Mouse (Mus musculus) kidney, adult 11 months (tissue): Measurements from ENCODE around the gene Zdhhc18.

Source experiments
- DNase-seq: peaks from one replicate; pipeline ENCODE4 v3.0.0; 2022

Gene Zdhhc18

GRCm38 (mm10) chr4:133629191-133629590 is 20.8 kb downstream of the Zdhhc18 start:
- no peak for DNase-seq

DNA sequence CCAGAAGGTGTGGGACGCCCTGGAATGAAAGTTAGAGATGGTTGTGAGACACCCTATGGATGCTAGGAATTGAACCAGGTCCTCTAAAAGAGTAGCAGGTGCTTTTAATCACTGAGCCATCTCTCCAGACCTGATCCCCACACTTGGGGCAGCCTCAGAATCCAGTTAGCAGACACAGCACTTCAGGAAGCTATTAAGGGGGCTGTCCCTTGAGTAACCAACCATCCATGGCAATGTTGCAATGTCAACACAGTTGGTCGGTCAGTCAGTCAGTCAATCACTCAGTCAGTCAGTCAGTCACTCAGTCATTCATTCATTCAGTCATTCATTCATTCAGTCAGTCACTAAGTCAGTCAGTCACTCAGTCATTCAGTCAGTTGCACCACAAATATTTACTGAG is 21.4 kb downstream of the Zdhhc18 start:
- DNase-seq: no peak

- no peak for DNase-seq
Observed at GRCm38 (mm10) chr4:133627039-133627438, 22.9 kb downstream of the Zdhhc18 start.

DNA sequence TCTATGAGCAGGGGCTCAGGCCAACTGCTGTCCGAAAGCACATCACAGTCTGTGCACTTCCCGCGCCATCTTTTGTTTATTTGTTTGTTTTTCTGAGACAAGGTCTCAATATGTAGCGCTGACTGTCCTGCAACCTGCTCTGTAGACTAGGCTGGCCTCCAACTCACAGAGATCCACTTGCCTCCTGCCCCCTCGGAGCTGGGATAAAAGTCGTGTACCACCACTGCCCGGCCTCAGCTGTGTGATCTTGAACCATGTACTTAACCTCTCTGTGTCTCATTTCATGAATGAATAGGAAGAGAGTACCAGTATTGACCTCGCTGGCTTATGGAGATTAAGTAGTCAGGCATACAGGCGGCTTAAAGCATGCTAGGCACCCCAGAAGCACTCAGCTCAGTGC is 23.3 kb downstream of the Zdhhc18 start:
- DNase-seq: no peak

DNA sequence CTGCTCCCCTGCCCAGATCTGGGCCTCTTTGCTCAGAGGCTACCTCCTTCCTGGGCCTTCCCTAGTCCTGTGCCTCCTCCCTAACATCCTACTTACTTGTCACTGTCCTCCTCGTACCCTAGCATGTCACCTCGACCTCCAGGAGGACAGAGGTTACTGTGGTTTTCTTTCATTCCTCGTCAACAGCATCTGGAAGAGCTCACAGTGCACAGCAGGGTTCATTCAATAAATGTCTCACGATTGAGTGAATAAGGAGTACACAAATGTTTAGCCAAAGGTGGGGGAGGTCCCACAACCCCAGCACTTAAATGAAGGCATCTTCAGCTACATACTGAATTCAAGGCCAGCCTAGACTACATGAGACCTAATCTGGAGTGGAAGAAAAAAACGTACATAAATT is 23.7 kb downstream of the Zdhhc18 start:
- DNase-seq: no peak

DNA sequence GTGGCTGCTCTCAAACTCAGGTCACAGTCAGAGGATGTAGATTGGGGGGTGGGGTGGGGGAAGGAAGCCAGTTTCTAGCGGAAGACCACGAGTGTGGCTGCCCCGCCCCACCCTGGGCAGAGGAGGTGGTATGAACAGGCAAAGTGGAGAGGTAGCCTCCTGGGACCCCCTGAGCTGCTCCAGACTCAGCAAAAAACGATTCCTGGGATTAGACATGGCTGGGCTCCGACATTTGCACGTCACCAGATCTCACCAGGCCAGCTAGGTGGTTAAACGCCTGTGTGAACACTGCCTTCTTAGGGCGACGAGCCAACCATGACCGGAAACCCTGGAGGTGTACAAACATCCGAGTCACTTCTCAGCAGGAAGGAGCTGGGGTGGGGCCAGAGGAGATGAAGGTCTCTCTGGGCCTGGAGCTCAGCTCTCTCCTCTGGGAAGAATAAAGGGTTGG is 24.3 kb downstream of the Zdhhc18 start:
- DNase-seq: peak; percentile 78

DNA sequence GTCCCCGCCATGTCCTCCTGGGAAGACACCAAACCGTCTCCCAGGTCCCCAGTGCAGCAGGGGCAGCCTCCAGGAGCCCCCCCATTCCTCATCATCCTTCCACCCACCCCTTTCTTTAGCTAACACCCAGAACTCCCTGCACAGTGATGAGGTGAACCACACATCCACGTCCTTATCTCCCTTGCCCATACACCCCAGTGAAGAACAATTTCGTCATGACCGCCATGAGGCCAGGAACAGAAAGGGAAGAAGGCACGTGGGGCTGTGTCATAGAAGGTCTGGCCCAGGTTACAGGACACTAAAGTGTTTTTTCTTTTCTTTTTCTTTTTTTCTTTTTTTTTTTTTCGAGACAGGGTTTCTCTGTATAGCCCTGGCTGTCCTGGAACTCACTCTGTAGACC is 25.1 kb downstream of the Zdhhc18 start:
- DNase-seq: no peak

DNA sequence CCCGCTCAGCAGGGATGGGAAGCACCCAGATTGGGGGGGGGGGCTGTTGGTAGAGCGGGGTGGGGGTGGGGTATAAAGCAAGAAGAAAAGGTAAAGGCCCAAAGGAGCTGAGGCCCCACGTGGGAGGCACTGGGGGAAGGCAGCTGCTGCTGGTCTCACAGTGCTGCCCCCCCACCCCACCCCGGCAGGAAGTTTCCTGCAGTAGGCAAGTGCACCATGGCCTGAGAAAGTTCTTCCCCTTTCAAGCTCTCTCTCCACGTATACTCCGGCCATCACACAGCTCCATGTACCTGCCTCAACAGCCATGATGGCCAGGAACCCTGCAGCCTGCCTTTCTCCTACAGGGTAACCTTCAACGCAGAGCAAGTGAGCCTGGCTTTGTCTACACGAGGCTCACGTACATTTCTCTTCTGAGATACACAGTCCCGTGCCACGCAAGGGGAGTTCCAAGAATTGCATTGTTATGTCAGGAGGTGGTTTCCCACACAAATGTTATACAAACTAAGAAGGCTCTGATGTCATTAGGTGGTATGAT is 27.7 kb downstream of the Zdhhc18 start:
- no peak for DNase-seq

DNA sequence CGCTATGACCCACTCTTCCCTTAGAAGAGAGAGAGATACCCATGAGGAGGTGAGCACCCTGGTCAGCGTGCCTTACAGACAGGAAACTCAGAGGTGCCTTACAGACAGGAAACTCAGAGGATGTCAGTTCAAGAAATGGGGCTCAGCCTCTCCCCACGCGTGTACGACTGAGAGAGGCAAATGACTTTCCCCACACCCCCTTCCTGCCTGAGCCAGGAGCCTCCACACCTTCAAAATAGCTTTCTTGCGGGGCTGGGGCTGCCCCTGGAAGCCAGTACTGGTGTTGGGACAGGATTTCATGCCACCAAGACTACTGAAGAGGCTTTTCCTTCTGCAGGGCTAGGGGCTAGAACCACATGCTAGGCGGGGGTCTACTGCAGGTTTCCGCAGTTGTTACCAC is 29.3 kb downstream of the Zdhhc18 start:
- DNase-seq: no peak

DNA sequence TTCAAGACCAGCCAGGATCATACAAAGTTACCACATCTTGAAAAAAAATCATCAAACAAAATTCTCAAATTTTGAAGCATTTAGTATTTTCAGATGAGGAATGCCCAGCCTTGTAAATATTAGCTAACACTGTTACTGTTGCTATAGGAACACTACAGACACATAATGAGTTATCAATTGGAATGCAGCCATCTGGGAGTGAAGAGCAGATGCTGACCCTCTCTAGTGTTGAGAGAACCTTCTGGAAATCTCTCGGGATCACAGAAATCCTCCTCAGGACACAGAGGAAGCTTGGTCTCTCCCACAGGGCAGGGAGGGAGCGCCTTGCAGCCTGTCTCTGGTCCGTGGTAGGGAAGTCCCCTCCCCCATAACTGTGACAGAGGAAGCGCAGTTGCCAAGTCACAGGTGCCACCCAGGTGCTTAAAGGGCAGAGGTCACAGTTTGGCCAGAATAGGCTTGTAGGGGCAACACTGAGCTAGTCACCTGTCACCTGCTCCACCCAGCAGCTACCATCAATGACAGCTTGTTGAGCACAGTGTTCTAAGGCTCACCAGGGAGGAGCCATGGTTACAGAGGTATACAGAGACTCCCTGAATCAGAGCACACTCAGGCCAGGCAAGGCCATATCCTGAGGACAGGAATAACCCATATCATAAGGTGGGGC is 30.3 kb downstream of the Zdhhc18 start:
- DNase-seq: no peak

DNA sequence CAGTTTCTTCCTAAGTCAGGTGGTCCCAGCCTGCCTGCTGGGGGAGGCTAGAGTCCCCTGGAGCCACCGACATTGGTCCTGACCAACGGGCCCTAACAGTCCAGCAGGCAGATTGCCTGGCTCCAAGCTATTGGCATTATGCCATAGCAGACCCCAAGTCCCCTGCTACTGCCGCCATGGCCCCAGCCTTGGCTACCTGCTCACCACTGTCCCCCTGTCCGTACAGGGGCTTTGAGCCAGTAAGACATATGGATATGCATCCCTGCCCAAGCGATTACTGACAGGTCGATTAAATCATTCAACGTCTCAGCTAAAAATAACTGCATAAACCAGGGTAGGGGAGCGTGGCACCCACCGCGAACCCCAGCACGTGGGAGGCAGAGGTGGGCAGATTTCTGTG is 32.0 kb downstream of the Zdhhc18 start:
- DNase-seq: no peak

GRCm38 (mm10) chr4:133615416-133615815 is 34.5 kb downstream of the Zdhhc18 start:
- DNase-seq: peak; percentile 30

GRCm38 (mm10) chr4:133614274-133614761 is 35.6 kb downstream of the Zdhhc18 start:
- DNase-seq: no peak

GRCm38 (mm10) chr4:133613867-133614266 is 36.1 kb downstream of the Zdhhc18 start:
- no peak for DNase-seq

GRCm38 (mm10) chr4:133613026-133613425 is 36.9 kb downstream of the Zdhhc18 start:
- no peak for DNase-seq

DNA sequence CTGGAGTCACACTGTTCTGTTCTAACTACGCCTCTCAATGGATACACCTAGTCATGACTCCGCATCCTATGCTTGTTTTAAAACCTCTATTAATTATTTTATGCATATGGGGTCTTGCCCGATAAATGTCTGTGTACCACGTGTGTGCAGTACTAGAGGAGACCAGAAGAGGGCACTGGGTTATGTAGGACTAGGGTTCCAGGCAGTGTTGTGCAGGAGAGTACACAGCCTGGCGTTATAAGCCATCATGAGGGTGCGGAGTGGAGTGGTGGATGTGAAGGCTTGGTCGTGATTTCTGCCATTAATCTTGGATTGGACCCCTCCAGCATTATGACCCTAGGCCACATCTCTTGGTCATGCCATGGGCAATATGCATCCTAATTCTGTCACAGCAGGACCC is 37.5 kb downstream of the Zdhhc18 start:
- no peak for DNase-seq

- no peak for DNase-seq
Observed at GRCm38 (mm10) chr4:133611815-133612214, 38.1 kb downstream of the Zdhhc18 start.

DNA sequence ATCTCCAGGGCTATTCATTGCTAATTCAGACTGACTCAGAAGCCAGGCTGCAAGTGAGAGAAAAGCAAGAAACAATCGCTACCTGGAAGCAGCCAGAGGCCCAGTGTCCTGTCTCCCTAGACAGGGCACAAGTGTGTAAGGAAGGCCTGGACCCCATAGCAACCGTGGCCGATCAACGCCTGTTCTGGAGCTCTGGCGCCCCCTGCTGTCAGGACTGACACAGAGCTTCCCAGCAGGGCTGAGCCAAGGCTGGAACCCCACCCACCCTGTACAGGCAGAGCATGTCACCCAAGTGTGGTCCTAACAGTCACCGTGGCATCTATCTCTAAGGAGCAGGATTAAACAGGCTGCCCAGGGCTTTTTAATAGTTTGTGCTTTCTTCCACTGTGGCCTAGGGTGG is 40.2 kb downstream of the Zdhhc18 start:
- peak; percentile 72 for DNase-seq

DNA sequence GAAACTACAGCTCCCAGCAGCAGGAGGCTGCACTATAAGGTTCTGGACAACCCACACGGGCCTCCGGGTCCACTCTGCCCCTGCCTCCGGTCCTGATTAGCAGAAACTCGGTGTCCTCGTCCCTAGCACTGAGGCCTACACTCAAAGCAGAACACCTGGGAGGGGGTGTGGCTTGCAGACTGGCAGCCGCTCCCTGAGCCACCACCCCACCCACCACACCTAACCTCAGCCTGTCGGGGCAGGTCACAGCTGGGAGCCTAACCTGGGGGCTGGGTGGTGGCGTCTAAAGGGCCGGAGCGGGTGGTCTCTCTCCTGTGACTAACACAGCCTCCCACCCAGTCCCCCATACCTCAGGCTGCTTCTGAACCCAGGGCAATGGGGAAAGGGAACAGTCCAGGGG is 42.7 kb downstream of the Zdhhc18 start:
- no peak for DNase-seq

- no peak for DNase-seq
Observed at GRCm38 (mm10) chr4:133605330-133605729, 44.6 kb downstream of the Zdhhc18 start.

DNA sequence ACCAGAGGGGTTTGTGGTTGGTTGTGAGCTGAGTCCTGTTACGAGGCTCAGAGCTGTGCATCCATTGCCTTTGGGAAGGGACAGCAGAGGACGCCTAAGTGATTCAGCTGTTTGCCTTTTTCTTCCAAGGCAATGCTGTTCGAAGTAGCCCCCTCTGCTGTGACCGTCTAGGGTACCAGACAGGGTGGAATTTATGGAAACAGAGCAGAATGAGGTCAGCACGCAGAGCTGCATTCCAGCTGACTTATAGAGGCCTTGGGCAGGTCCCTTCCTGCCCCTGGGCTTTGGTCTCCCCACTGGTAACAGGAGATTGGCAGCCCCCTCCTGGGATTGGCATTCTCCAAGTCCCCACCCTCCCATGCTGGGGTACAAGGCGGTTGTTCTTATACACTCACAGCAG is 45.1 kb downstream of the Zdhhc18 start:
- DNase-seq: no peak

DNA sequence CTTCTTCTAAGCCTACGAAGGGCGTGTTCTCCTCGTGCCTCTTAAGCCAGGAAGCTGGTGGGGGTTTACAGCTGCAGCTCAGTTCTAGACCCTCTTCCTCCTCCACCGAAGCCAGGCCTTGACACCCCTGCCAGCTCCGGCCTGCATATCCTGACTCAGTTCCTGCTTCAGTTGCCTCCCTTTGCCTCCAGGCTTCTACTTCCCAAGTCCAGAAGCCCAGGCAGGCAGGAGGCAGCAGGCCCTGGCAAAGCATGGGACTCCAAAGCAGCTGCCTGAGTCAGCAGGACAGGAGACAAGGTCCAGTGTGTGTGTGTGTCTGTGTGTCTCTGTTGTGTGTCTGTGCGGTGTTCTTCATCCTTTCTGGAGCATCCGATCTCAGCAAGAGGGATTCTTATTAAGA is 45.8 kb downstream of the Zdhhc18 start:
- no peak for DNase-seq

- no peak for DNase-seq
Observed at GRCm38 (mm10) chr4:133603056-133603455, 46.9 kb downstream of the Zdhhc18 start.

GRCm38 (mm10) chr4:133601721-133602218 is 48.2 kb downstream of the Zdhhc18 start, which contains the start of gene Sfn:
Sfn (minus strand) TSS chr4:133602168.
- peak; percentile 77 for DNase-seq

DNA sequence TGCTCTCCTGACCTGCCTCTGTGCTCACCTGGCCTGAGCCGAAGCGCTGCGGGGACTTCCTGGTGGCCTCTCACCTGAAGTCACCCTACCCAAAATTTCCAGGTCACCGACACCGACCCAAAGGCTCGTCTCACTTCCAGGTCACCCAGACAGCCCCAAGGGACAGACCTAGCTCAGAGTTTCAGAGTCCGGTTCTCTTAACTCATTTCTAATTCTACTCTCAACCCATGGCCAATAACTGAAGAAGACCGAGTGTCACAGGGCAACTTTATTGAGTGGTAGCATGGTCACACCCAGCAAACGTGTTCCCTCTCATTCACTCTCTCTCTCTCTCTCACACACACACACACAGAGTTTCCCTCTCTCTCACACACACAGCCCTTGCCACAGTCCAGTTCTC is 49.6 kb downstream of the Zdhhc18 start:
- DNase-seq: no peak
